Mouse (Mus musculus) heart, adult 2 months (tissue): ENCODE measurements at regions not wholly inside any gene's neighbourhood (a gene's known extent, or its start where the extent isn't known, plus 50 kb on each side); places are given as distances from the start of the nearest gene placed in this dataset.

Experiments used
- DNase-seq, 2 experiments: peaks; one replicate each; pipeline ENCODE4 v3.0.0; 2021
- H3K27ac ChIP-seq: fragments of 200-600 bp; 2 replicates; pipeline ENCODE4 v1.8.1; 2022
- H3K27me3 ChIP-seq: fragments of 200-500 bp; 2 replicates; pipeline ENCODE4 v1.6.1; 2012; ENCODE audit warnings: mild to moderate bottlenecking, low read length, inconsistent platforms, mixed read lengths; ENCODE audit not compliant: control insufficient read depth, insufficient read depth
- H3K36me3 ChIP-seq: fragments of 200-500 bp; 2 replicates; pipeline ENCODE4 v1.6.1; 2012; ENCODE audit warnings: low read length, inconsistent platforms; ENCODE audit not compliant: control insufficient read depth, insufficient read depth
- H3K4me1 ChIP-seq: fragments of 200-500 bp; 2 replicates; pipeline ENCODE4 v1.6.1; 2011; ENCODE audit warnings: low read length; ENCODE audit not compliant: control insufficient read depth, insufficient read depth
- H3K4me3 ChIP-seq: fragments of 200-600 bp; 2 replicates; pipeline ENCODE4 v1.8.1; 2022
- H3K79me2 ChIP-seq: fragments of 200-500 bp; replicated peaks from 2 replicates; pipeline ENCODE4 v1.6.1; 2012; ENCODE audit warnings: mild to moderate bottlenecking, inconsistent platforms, low read length, moderate library complexity, mixed read lengths; ENCODE audit not compliant: control insufficient read depth, insufficient read depth
- H3K9ac ChIP-seq: fragments of 200-500 bp; 2 replicates; pipeline ENCODE4 v1.6.1; 2012; ENCODE audit warnings: low read depth, mild to moderate bottlenecking, control low read depth, inconsistent platforms, low read length, mixed read lengths
- CTCF ChIP-seq: fragments of 200-600 bp; IDR thresholded peaks from 2 replicates; pipeline ENCODE4 v1.8.1; 2022; ENCODE audit warnings: antibody characterized with exemption, mild to moderate bottlenecking, moderate library complexity
- EP300 ChIP-seq: fragments of 200-500 bp; IDR thresholded peaks from 2 replicates; pipeline ENCODE4 v1.6.1; 2011; ENCODE audit warnings: low read depth, low read length, control low read depth; ENCODE audit not compliant: insufficient read depth
- POLR2A ChIP-seq: fragments of 200-500 bp; IDR thresholded peaks from 2 replicates; pipeline ENCODE4 v1.6.1; 2011; ENCODE audit warnings: mild to moderate bottlenecking, low read depth, low read length, control low read depth; ENCODE audit not compliant: insufficient read depth
- WGBS: fragments of 180-500 bp; shearing (Covaris S2); methylation state at CpG from one replicate; pipeline ENCODE4 v1.1.7; 2018; 5-methylcytosine and 5-hydroxymethylcytosine counted together
- intact Hi-C: fragments of 180-260 bp; cut with DNase I; formaldehyde crosslinking; loops from one replicate; pipeline ENCODE4 v1.15.1; 2025

- Histone ChIP-seq H3K27ac (no peak overlapping the region), H3K79me2 (no peaks in the 10 kb centered on the region), H3K27me3 (no peaks in the 10 kb centered on the region), H3K4me1 (peaks cover 7% of the 10 kb centered on the region), H3K4me3 (no peak overlapping the region), H3K9ac (no peak overlapping the region), H3K36me3 (no peaks in the 10 kb centered on the region)
- intact Hi-C loops = loop anchor here (2.0 to 10.0 kb wide), 3 partner anchors 72 to 320 kb away; no protein-coding TSS in a partner anchor
- TF ChIP-seq POLR2A = no peak
- no peak for TF ChIP-seq EP300
- TF ChIP-seq CTCF = no peak
- WGBS = 90% methylated on average over 4 of the region's 4 CpGs
- DNase-seq = no peak
These were observed 96.9 kb upstream of the Sgk1 start for GRCm38 (mm10) chr10:21785110-21785509.

- TF ChIP-seq EP300 (no peak), POLR2A (no peak), CTCF (no peak)
- WGBS = 70% methylated on average over 5 of the region's 5 CpGs
- Histone ChIP-seq H3K9ac (no peak overlapping the region), H3K79me2 (no peaks in the 10 kb centered on the region), H3K4me1 (peaks cover 7% of the 10 kb centered on the region), H3K36me3 (no peaks in the 10 kb centered on the region), H3K27ac (no peak overlapping the region), H3K4me3 (no peak overlapping the region), H3K27me3 (no peaks in the 10 kb centered on the region)
- no peak for DNase-seq
- intact Hi-C loops = loop anchor here (2.0 to 10.0 kb wide), 3 partner anchors 71 to 321 kb away; no protein-coding TSS in a partner anchor
These were observed 96.2 kb upstream of the Sgk1 start for GRCm38 (mm10) chr10:21785785-21786184.

GRCm38 (mm10) chr10:21789847-21790530 lies 92.0 kb upstream of the Sgk1 start:
- H3K27ac ChIP-seq = no peak overlapping the region
- H3K36me3 ChIP-seq = no peaks in the 10 kb centered on the region
- whole genome bisulfite sequencing = 56% methylated on average over 17 of the region's 17 CpGs
- intact Hi-C loops = loop anchor here (10.0 kb wide), 1 partner anchor 325 kb away; no protein-coding TSS in a partner anchor
- no peaks in the 10 kb centered on the region for H3K27me3 ChIP-seq
- H3K4me1 ChIP-seq = peaks cover 3% of the 10 kb centered on the region
- TF ChIP-seq EP300 (no peak), POLR2A (no peak), CTCF (no peak)
- no peak overlapping the region for H3K9ac ChIP-seq
- no peaks in the 10 kb centered on the region for H3K79me2 ChIP-seq
- H3K4me3 ChIP-seq = no peak overlapping the region
- peak in 1 of 2 experiments; percentile 15 for DNase-seq

- Histone ChIP-seq H3K4me3 (no peak overlapping the region), H3K36me3 (no peaks in the 10 kb centered on the region), H3K79me2 (no peaks in the 10 kb centered on the region), H3K27ac (no peak overlapping the region), H3K27me3 (no peaks in the 10 kb centered on the region), H3K4me1 (peaks cover 3% of the 10 kb centered on the region), H3K9ac (no peak overlapping the region)
- 83% methylated on average over 3 of the region's 3 CpGs for WGBS
- no peak for DNase-seq
- intact Hi-C loops = no loop called here
- no peak for TF ChIP-seq CTCF
- TF ChIP-seq EP300 = no peak
These were observed 91.0 kb upstream of the Sgk1 start for GRCm38 (mm10) chr10:21790991-21791390.

- TF ChIP-seq CTCF = no peak
- no peak for TF ChIP-seq EP300
- TF ChIP-seq POLR2A = no peak
- Histone ChIP-seq H3K79me2 (no peaks in the 10 kb centered on the region), H3K9ac (no peak overlapping the region), H3K4me1 (peaks cover 3% of the 10 kb centered on the region), H3K36me3 (no peaks in the 10 kb centered on the region), H3K27ac (no peak overlapping the region), H3K27me3 (no peaks in the 10 kb centered on the region), H3K4me3 (no peak overlapping the region)
- WGBS = 63% methylated on average over 10 of the region's 10 CpGs
- no peak for DNase-seq
- intact Hi-C loops = no loop called here
These were observed 89.6 kb upstream of the Sgk1 start for GRCm38 (mm10) chr10:21792431-21792830.

GRCm38 (mm10) chr10:21793641-21794040 lies 88.3 kb upstream of the Sgk1 start:
- no peaks in the 10 kb centered on the region for H3K27me3 ChIP-seq
- H3K36me3 ChIP-seq = no peaks in the 10 kb centered on the region
- no peaks in the 10 kb centered on the region for H3K79me2 ChIP-seq
- peaks cover 3% of the 10 kb centered on the region for H3K4me1 ChIP-seq
- WGBS = 95% methylated on average over 11 of the region's 11 CpGs
- no peak overlapping the region for H3K9ac ChIP-seq
- H3K27ac ChIP-seq = no peak overlapping the region
- no peak overlapping the region for H3K4me3 ChIP-seq
- intact Hi-C loops = no loop called here
- TF ChIP-seq POLR2A = no peak
- no peak for TF ChIP-seq EP300
- no peak for TF ChIP-seq CTCF
- no peak for DNase-seq
